Mouse (Mus musculus) erythroblast, embryonic 14.5 days (primary cell): ENCODE data around the gene Fndc10. TPM values are rescaled to one million over a fixed set of nuclear protein-coding genes. Genes with fewer than 3 reads are reported as not detected.
A peak's percentile ranks its signal among the peaks of the same experiment; 100 is the strongest.

ENCODE experiments used
- H3K27me3 ChIP-seq: 2 replicates; pipeline ENCODE4 v1.6.1; 2012; ENCODE audit warnings: inconsistent platforms; ENCODE audit not compliant: control insufficient read depth
- H3K36me3 ChIP-seq: 2 replicates; pipeline ENCODE4 v1.6.1; 2012; ENCODE audit warnings: mild to moderate bottlenecking, inconsistent platforms; ENCODE audit not compliant: control insufficient read depth
- H3K4me1 ChIP-seq: 2 replicates; pipeline ENCODE4 v1.6.1; 2012; ENCODE audit warnings: inconsistent platforms; ENCODE audit not compliant: control insufficient read depth
- H3K4me3 ChIP-seq: replicated peaks from 2 replicates; pipeline ENCODE3; 2012; ENCODE audit warnings: moderate library complexity, mild to moderate bottlenecking, inconsistent platforms
- H3K9me3 ChIP-seq: 2 replicates; pipeline ENCODE4 v1.6.1; 2012; ENCODE audit warnings: low read length, inconsistent platforms, mixed read lengths; ENCODE audit not compliant: control insufficient read depth
- GATA1 ChIP-seq: IDR thresholded peaks from 2 replicates; pipeline ENCODE4 v1.6.1; 2012; ENCODE audit warnings: low read length, inconsistent platforms, mixed read lengths
- TAL1 ChIP-seq: IDR thresholded peaks from 3 replicates; pipeline ENCODE4 v1.6.1; 2012; ENCODE audit warnings: low read length, inconsistent platforms, mixed read lengths
- polyA plus RNA-seq: library from polyadenylated mRNA; stranded (reverse); fragments of >175 nt; gene quantifications from 2 replicates; pipeline ENCODE4 v1.2.3, GENCODE M21; 2012

Fndc10 gene
- polyA plus RNA-seq, 1 experiment = 0.02 TPM

DNA sequence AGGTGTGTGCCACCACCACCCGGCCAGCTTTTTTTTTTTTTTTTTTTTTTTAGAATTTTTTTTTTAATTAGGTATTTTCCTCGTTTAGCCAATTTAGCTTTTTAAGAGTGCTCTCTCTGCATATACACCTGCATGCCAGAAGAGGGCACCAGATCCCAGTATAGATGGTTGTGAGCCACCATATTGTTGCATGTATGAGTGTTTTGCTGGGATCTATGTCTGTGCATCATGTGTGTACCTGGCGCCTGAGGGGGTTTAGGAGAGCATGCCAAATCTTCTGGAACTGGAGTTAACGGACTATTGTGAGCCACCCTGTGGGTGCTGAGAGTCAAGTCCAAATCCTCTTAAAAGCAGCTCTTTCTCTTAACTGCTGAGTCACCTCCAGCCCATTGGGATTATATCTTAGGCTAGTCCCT is 27.5 kb downstream of the Fndc10 start:
- no peak overlapping the region for H3K4me3 ChIP-seq
- TF ChIP-seq GATA1 = no peak
- no peak for TF ChIP-seq TAL1
- H3K4me1 ChIP-seq = peaks cover 4% of the 10 kb centered on the region; the same call in 1 of the 2 replicates
- no peaks in the 10 kb centered on the region for H3K27me3 ChIP-seq
- H3K9me3 ChIP-seq = no peaks in the 10 kb centered on the region
- peaks cover 71% of the 10 kb centered on the region for H3K36me3 ChIP-seq

DNA sequence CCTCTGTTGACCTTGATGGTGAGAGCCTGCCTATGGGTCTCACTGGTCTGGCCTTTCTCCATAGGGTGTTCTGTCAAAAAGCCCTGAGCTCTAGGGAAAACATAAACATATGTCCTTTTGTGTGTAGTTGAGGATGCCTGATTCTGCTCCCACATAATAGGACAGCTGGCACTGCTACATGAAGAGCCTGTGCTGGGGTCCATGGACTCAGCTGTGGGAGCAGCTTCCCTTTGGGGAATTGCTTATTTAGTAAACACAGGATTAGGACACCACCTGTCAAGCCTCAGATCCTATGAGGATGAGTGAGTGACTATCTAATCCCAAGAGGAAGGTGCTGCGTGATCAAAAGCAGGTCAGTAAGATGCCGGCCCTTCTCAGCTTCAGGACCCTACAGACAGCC is 33.9 kb downstream of the Fndc10 start:
- Histone ChIP-seq H3K9me3 (no peaks in the 10 kb centered on the region), H3K4me1 (no peaks in the 10 kb centered on the region), H3K4me3 (no peak overlapping the region), H3K27me3 (no peaks in the 10 kb centered on the region), H3K36me3 (peaks cover 86% of the 10 kb centered on the region)
- TF ChIP-seq GATA1 = no peak
- no peak for TF ChIP-seq TAL1

DNA sequence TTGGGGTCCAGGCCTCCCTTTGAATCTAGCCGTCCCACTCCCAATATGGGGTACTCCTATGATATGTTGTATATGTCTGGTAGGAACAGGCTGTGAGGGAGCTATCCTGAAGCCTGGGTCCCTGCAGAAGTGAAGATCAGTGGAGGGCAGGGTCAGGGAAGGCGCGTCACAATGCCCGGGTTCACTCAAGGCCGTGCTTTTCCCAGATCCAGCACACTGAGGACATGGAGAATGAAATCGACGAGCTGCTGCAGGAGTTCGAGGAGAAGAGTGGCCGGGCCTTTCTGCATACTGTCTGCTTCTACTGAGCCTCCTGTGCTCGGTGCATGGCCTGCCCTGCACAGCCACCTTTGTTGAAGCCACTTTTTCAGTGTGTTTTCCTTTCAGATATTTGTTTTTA is 39.1 kb downstream of the Fndc10 start:
- H3K4me1 ChIP-seq = peaks cover 26% of the 10 kb centered on the region
- H3K4me3 ChIP-seq = no peak overlapping the region
- peaks cover 51% of the 10 kb centered on the region for H3K36me3 ChIP-seq
- H3K27me3 ChIP-seq = peaks cover 4% of the 10 kb centered on the region; the same call in 1 of the 2 replicates
- TF ChIP-seq GATA1 (no peak), TAL1 (no peak)
- H3K9me3 ChIP-seq = no peaks in the 10 kb centered on the region

DNA sequence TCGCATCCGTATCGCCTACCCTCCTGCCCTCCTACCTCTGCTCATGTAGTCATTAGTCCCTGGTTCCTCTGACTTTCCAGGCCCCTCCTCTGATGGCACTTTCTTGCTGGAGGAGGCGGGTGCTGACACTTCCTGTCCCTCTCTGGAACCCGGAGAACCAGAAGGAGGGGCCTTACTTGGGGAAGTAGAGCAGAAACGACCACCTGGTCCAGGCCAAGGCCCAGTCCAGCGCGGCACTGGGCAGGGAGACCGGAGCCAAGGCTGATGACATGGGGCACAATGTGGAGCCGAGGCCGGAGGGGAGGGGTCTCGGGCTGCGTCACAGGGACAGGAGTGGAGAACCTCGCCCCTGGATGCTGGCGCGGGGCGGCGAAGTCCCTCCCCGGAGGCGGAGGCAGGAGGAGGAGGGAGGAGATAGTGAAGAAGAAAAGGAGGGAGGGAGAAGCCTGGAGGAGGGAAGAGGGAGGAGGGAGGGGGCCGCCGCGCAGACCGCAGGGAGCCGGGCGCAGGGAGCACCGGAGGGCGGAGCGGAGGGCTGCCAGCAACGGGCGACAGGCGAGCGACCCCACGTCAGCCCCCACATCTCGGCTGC is 40.3 kb downstream of the Fndc10 start, which contains the start of gene Tmem240:
Gene Tmem240, plus strand, starts transcription at position 451 of the 592 bp plus-strand sequence.
- H3K27me3 ChIP-seq = peaks cover 4% of the 10 kb centered on the region; the same call in 1 of the 2 replicates
- peaks cover 26% of the 10 kb centered on the region for H3K4me1 ChIP-seq
- peak within 1 kb of the TSS; percentile 75 for H3K4me3 ChIP-seq
- H3K36me3 ChIP-seq = peaks cover 45% of the 10 kb centered on the region
- TF ChIP-seq GATA1 (no peak), TAL1 (no peak)
- H3K9me3 ChIP-seq = no peaks in the 10 kb centered on the region

DNA sequence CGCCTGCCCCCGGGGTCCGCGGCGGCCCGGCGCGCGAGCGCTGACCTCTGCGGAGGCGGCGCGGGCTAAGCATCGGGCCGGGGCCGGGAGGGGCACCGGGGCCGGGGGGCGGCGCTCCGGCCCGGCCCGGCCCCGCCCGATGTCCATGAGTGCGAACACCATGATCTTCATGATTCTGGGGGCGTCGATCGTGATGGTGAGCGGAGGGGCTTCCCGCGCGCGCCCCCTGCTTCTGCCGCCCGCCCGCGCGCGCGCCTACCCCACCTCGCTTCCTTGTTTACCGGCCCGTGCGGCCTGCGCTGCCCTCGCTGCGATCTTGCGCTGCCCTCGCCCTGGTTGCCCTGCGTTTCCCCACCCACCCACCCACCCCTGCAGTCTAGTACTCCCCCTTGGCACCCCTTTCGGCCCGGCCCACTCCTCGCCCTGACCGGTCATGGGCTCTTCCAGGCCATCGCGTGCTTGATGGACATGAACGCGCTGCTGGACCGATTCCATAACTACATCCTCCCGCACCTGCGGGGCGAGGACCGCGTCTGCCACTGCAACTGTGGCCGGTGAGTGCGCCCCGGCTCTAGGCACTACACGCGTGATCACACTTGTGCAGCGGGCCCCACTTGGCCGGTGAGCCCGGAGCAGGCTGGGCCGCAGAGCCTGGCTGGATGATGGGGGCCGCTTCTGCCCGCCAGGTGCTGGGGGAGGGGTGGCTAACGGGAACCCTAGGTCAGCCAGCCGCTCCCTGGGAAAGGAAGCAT is 41.0 kb downstream of the Fndc10 start:
- TF ChIP-seq GATA1 = no peak
- no peak for TF ChIP-seq TAL1
- peaks cover 4% of the 10 kb centered on the region; the same call in 1 of the 2 replicates for H3K27me3 ChIP-seq
- H3K36me3 ChIP-seq = peaks cover 44% of the 10 kb centered on the region
- peaks cover 28% of the 10 kb centered on the region for H3K4me1 ChIP-seq
- H3K9me3 ChIP-seq = no peaks in the 10 kb centered on the region
- peak overlapping the region; percentile 75 for H3K4me3 ChIP-seq

DNA sequence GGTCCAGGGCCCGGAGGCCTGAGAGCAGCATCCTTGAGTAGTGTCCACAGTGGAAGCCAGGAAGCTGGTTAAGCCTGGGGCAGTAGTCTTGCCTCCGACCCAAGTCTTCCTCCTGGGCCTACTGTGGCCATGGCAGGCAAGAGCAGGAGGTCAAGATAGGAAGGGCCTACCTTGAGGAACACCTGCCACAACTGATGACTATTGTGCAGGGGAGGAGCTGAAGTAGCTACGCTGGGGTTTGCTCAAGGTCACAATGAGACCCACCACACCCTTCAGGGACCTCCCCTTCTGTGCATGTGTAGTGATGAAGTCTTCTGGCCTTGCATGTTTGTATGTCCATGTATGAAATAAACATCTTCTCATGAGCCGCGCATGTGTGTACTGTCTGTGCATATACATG is 41.6 kb downstream of the Fndc10 start:
- Histone ChIP-seq H3K27me3 (peaks cover 4% of the 10 kb centered on the region; the same call in 1 of the 2 replicates), H3K9me3 (no peaks in the 10 kb centered on the region), H3K4me1 (peaks cover 28% of the 10 kb centered on the region), H3K36me3 (peaks cover 45% of the 10 kb centered on the region), H3K4me3 (peak overlapping the region; percentile 75)
- no peak for TF ChIP-seq GATA1
- TF ChIP-seq TAL1 = no peak

DNA sequence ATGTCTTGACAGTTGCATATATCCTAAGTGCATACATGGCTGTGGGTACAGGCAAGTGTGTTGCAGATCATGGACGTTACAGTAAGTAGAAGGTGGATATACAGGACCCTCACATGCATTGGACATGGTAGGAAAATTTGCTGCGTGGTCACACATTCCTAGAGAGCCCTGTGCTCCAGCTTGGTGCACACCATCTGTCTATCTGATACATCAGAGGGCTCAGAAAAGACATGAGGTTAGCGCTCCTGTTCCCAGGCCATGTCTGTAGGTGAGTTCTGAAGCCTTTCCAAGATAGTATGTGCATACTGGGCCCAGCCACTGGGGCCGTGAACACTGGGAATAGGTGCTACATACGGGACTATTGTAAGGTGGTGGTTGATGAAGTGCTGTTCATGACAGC is 42.3 kb downstream of the Fndc10 start:
- no peak for TF ChIP-seq TAL1
- no peak for TF ChIP-seq GATA1
- Histone ChIP-seq H3K36me3 (peaks cover 45% of the 10 kb centered on the region), H3K9me3 (no peaks in the 10 kb centered on the region), H3K4me1 (peaks cover 28% of the 10 kb centered on the region), H3K4me3 (no peak overlapping the region), H3K27me3 (peaks cover 4% of the 10 kb centered on the region; the same call in 1 of the 2 replicates)

DNA sequence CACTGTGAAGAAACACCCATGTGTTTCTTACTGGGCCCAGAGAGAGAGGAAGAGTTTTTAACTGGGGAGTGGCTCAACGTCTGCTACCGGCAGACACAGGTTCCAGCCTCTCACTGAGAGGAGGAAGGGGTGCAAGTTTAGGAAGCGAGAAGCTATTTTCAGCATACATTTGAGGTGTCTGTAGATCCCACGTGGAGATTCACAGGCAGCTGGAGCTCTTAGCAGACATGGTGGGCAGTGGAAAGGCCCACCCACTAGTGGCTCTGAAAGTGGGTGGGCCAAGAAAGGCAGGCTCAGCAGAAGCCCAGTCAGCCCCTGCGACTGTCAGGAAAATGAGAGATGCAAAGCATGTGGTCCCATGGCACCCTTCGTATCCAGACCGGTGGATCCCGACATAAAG is 44.1 kb downstream of the Fndc10 start:
- H3K9me3 ChIP-seq = no peaks in the 10 kb centered on the region
- peaks cover 26% of the 10 kb centered on the region for H3K4me1 ChIP-seq
- TF ChIP-seq GATA1 = no peak
- no peak for TF ChIP-seq TAL1
- H3K27me3 ChIP-seq = peaks cover 4% of the 10 kb centered on the region; the same call in 1 of the 2 replicates
- no peak overlapping the region for H3K4me3 ChIP-seq
- peaks cover 47% of the 10 kb centered on the region for H3K36me3 ChIP-seq

DNA sequence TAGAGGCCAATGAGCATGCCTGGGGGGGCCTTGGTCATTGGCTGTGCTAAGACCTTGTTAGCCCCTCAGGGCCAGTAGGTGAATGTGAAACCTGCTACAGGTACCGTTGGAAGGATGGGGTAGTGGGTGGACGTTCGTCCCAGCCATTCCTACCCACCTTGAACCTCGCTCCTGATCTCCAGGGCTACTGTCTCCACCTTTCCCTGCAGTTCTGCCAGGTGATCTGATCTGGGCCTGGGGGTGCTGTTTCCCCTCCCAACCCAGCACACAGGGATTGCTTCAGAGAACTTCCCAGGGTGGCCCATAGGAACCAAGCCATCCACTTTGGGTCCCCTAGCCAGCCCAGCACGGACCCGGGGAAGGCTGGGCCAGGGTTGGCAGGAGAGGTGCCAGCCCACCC is 45.0 kb downstream of the Fndc10 start:
- Histone ChIP-seq H3K4me1 (peaks cover 18% of the 10 kb centered on the region), H3K9me3 (no peaks in the 10 kb centered on the region), H3K27me3 (peaks cover 4% of the 10 kb centered on the region; the same call in 1 of the 2 replicates), H3K4me3 (no peak overlapping the region), H3K36me3 (peaks cover 47% of the 10 kb centered on the region)
- no peak for TF ChIP-seq GATA1
- no peak for TF ChIP-seq TAL1
